Mouse (Mus musculus) heart, postnatal 14 days (tissue): ENCODE results near the gene Galnt3. TPM values are rescaled to one million over a fixed set of nuclear protein-coding genes. Genes with fewer than 3 reads are reported as not detected.

Source experiments
- DNase-seq, 2 experiments: peaks; one replicate each; pipeline ENCODE4 v3.0.0; 2021 to 2022
- intact Hi-C: fragments of 180-260 bp; cut with DNase I; formaldehyde crosslinking; loops from one replicate; pipeline ENCODE4 v1.15.1; 2025
- total RNA-seq, 2 experiments: library from RNA; stranded (reverse); gene quantifications; 2 replicates each; pipeline ENCODE4 v1.2.3; 2021

Galnt3 gene
- total RNA-seq, 2 experiments from 2014 or later, result 0.32 to 0.33 TPM

DNA sequence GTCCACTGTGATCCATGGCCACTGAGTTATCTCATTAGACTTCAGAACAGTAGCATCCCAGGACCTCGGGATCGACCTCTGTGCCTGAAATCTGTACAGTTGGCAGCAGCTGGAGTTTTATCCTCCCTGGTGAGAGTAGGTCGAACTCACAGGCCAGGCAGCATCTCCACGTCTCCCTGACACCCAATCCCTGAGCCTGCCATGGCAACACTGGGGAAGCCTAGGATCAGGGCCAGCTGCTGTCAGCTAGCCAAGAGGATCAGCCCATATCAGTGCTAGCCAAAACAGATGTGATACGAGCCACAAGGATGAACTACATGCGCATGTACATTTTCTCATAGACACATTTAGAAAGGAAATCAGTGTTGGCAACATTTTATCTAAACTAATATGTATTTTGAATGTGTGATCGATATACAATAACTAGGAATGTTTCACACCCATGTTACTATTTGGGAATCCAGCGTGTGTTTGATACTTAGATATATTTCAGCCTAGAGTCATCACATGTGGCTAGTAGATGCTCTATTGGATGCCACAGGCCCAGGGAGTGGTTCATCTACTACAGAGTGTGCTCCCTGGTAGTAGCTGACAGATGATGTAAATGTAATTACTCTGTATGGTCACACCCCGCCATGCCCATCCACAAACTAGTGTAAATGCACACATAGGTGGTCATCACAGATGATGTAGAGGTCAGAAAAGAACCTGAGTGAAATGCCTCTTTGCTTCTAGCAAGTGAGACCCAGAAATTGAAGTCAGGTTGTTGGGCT is 89.7 kb downstream of the Galnt3 start:
- intact Hi-C loops, result no loop called here
- no peak for DNase-seq

Other genes with a start within 250 kb of the Galnt3 start
- 1 to 10 TPM; 4.1 to 4.2 TPM for gene Ttc21b, start 131.6 kb upstream of the Galnt3 start, total RNA-seq